In genomic region chr11:67585629-67586028, GRCm38 (mm10) we compare ENCODE assay signal across 13 mouse cellular contexts.
DNase-seq lines count a peak whose midpoint lies in the region; ATAC-seq and TF ChIP-seq lines count a peak whose summit lies in the region.
"Had no signal": no experiment of that assay in that cellular context is flagged by ENCODE, and none has a peak within 500 bp of the region (broad histone marks: within the 10 kb centered on the region; RNA-seq: fewer than 3 reads in every experiment).

No protein-coding gene starts in this region.

- H3K4me2 ChIP-seq in forebrain, embryonic 14.5 days (ENCODE audit: low read length) = no peak overlapping the region
- no peak overlapping the region for H3K4me2 ChIP-seq in forebrain, embryonic 11.5 days (ENCODE audit: low read depth, low read length, severe bottlenecking)
- H3K4me2 ChIP-seq in hindbrain, embryonic 16.5 days (ENCODE audit: low read length) = no peak overlapping the region
- no peak overlapping the region for H3K4me2 ChIP-seq in embryonic facial prominence, embryonic 14.5 days (ENCODE audit: low read depth, low read length)
- H3K4me2 ChIP-seq in limb, embryonic 14.5 days (replicated peaks; ENCODE audit: low read depth, low read length, severe bottlenecking) = no peak overlapping the region
- H3K4me2 ChIP-seq: forebrain, embryonic 12.5 days; liver, embryonic 15.5 days; midbrain, embryonic 12.5 days had no signal

- no peak overlapping the region for H3K9ac ChIP-seq in forebrain, embryonic 14.5 days (ENCODE audit: low read length)
- no peak overlapping the region for H3K9ac ChIP-seq in forebrain, embryonic 11.5 days (ENCODE audit: low read length)
- no peak overlapping the region for H3K9ac ChIP-seq in hindbrain, embryonic 16.5 days (ENCODE audit: low read depth, low read length)
- H3K9ac ChIP-seq in embryonic facial prominence, embryonic 14.5 days (ENCODE audit: low read depth, low read length) = no peak overlapping the region
- H3K9ac ChIP-seq in limb, embryonic 14.5 days (ENCODE audit: low read depth, low read length, severe bottlenecking) = no peak overlapping the region
- H3K9ac ChIP-seq: forebrain, embryonic 12.5 days; liver, embryonic 15.5 days; midbrain, embryonic 12.5 days had no signal

- no peak for TF ChIP-seq POLR2A in limb, embryonic 14.5 days (IDR thresholded peaks at IDR 0.05; ENCODE audit: borderline replicate concordance, extremely low read depth, insufficient read depth, insufficient read length)

- H3K27ac ChIP-seq in forebrain, embryonic 14.5 days (ENCODE audit: low read depth, low read length) = no peak overlapping the region
- no peak overlapping the region for H3K27ac ChIP-seq in forebrain, embryonic 11.5 days (ENCODE audit: low read depth, low read length)
- peak overlapping the region; percentile 74 for H3K27ac ChIP-seq in hindbrain, embryonic 10.5 days
- no peak overlapping the region for H3K27ac ChIP-seq in hindbrain, embryonic 16.5 days (ENCODE audit: low read depth, low read length)
- H3K27ac ChIP-seq in embryonic facial prominence, embryonic 14.5 days (replicated peaks; ENCODE audit: low read depth, low read length) = peak overlapping the region; percentile 59
- peak overlapping the region; percentile 35; the same call in 1 of the 2 replicates for H3K27ac ChIP-seq in limb, embryonic 14.5 days (replicated peaks; ENCODE audit: low read depth, low read length)
- H3K27ac ChIP-seq: forebrain, embryonic 12.5 days; liver, embryonic 15.5 days; midbrain, embryonic 12.5 days had no signal

- peak; percentile 38 for DNase-seq in forebrain, embryonic 14.5 days (ENCODE audit: low spot score)
- DNase-seq in forebrain, embryonic 11.5 days (ENCODE audit: low spot score) = no peak
- DNase-seq in hindbrain, embryonic 10.5 days (ENCODE audit: low spot score) = no peak
- no peak for DNase-seq in embryonic facial prominence, embryonic 14.5 days (ENCODE audit: low spot score)
- DNase-seq in limb, embryonic 14.5 days (ENCODE audit: low spot score) = no peak
- DNase-seq in urinary bladder, postnatal 4 days (ENCODE audit: low spot score in 2 of 2) = no peak
- no peak for DNase-seq in thymus, adult 18-20 months
- DNase-seq: kidney, adult 8-10 months; right cerebral cortex, postnatal 25 days had no signal

- H3K27me3 ChIP-seq in forebrain, embryonic 14.5 days (replicated peaks; ENCODE audit: control insufficient read depth, insufficient read depth, low read length) = no peaks in the 10 kb centered on the region
- no peaks in the 10 kb centered on the region for H3K27me3 ChIP-seq in forebrain, embryonic 11.5 days (ENCODE audit: control insufficient read depth, insufficient read depth, low read length)
- no peaks in the 10 kb centered on the region for H3K27me3 ChIP-seq in hindbrain, embryonic 10.5 days (ENCODE audit: insufficient read depth, poor library complexity, severe bottlenecking)
- no peaks in the 10 kb centered on the region for H3K27me3 ChIP-seq in hindbrain, embryonic 16.5 days (replicated peaks; ENCODE audit: control insufficient read depth, insufficient read depth, low read length)
- H3K27me3 ChIP-seq in embryonic facial prominence, embryonic 14.5 days (replicated peaks; ENCODE audit: control insufficient read depth, insufficient read depth, low read length) = no peaks in the 10 kb centered on the region
- H3K27me3 ChIP-seq in limb, embryonic 14.5 days (ENCODE audit: control insufficient read depth, insufficient read depth, low read length) = no peaks in the 10 kb centered on the region
- H3K27me3 ChIP-seq: forebrain, embryonic 12.5 days; liver, embryonic 15.5 days; midbrain, embryonic 12.5 days had no signal

- 0 out of 2 replicates have a peak, but pooled peaks cover 4% of the 10 kb centered on the region for H3K4me1 ChIP-seq in forebrain, embryonic 14.5 days (ENCODE audit: control insufficient read depth, insufficient read depth, low read length)
- H3K4me1 ChIP-seq in forebrain, embryonic 11.5 days (replicated peaks; ENCODE audit: control insufficient read depth, insufficient read depth, low read length) = 0 out of 2 replicates have a peak, but pooled peaks cover 3% of the 10 kb centered on the region
- peaks cover 26% of the 10 kb centered on the region for H3K4me1 ChIP-seq in hindbrain, embryonic 10.5 days (replicated peaks)
- peaks cover 7% of the 10 kb centered on the region for H3K4me1 ChIP-seq in hindbrain, embryonic 16.5 days (ENCODE audit: control insufficient read depth, insufficient read depth, low read depth, low read length)
- peaks cover 19% of the 10 kb centered on the region for H3K4me1 ChIP-seq in embryonic facial prominence, embryonic 14.5 days (ENCODE audit: control insufficient read depth, insufficient read depth, low read length)
- H3K4me1 ChIP-seq in limb, embryonic 14.5 days (ENCODE audit: control insufficient read depth, insufficient read depth, low read length) = no peaks in the 10 kb centered on the region; the same call in 1 of the 2 replicates
- H3K4me1 ChIP-seq: liver, embryonic 15.5 days; midbrain, embryonic 12.5 days had no signal

- no peaks in the 10 kb centered on the region for H3K36me3 ChIP-seq in forebrain, embryonic 14.5 days (ENCODE audit: control insufficient read depth, insufficient read depth, low read length)
- no peaks in the 10 kb centered on the region for H3K36me3 ChIP-seq in forebrain, embryonic 11.5 days (ENCODE audit: control insufficient read depth, insufficient read depth, low read length)
- H3K36me3 ChIP-seq in hindbrain, embryonic 10.5 days = no peaks in the 10 kb centered on the region
- no peaks in the 10 kb centered on the region for H3K36me3 ChIP-seq in hindbrain, embryonic 16.5 days (ENCODE audit: control insufficient read depth, insufficient read depth, low read length)
- no peaks in the 10 kb centered on the region for H3K36me3 ChIP-seq in embryonic facial prominence, embryonic 14.5 days (ENCODE audit: control insufficient read depth, insufficient read depth, low read length)
- no peaks in the 10 kb centered on the region for H3K36me3 ChIP-seq in limb, embryonic 14.5 days (ENCODE audit: control insufficient read depth, insufficient read depth, low read length)
- H3K36me3 ChIP-seq: forebrain, embryonic 12.5 days; liver, embryonic 15.5 days; midbrain, embryonic 12.5 days had no signal

- H3K9me3 ChIP-seq in forebrain, embryonic 14.5 days (replicated peaks; ENCODE audit: control insufficient read depth, low read length) = no peaks in the 10 kb centered on the region
- no peaks in the 10 kb centered on the region for H3K9me3 ChIP-seq in forebrain, embryonic 11.5 days (ENCODE audit: control insufficient read depth, low read length)
- H3K9me3 ChIP-seq in hindbrain, embryonic 10.5 days = no peaks in the 10 kb centered on the region
- H3K9me3 ChIP-seq in hindbrain, embryonic 16.5 days (ENCODE audit: control insufficient read depth, low read length) = no peaks in the 10 kb centered on the region
- H3K9me3 ChIP-seq in embryonic facial prominence, embryonic 14.5 days (ENCODE audit: control insufficient read depth, low read length) = no peaks in the 10 kb centered on the region
- H3K9me3 ChIP-seq in limb, embryonic 14.5 days (ENCODE audit: control insufficient read depth, low read length) = no peaks in the 10 kb centered on the region
- H3K9me3 ChIP-seq: forebrain, embryonic 12.5 days; liver, embryonic 15.5 days; midbrain, embryonic 12.5 days had no signal

- no peak for ATAC-seq in forebrain, embryonic 14.5 days
- no peak for ATAC-seq in forebrain, embryonic 11.5 days (replicated peaks; ENCODE audit: low FRiP score)
- ATAC-seq in hindbrain, embryonic 16.5 days = no peak
- no peak for ATAC-seq in embryonic facial prominence, embryonic 14.5 days (ENCODE audit: low read depth)
- ATAC-seq in limb, embryonic 14.5 days (ENCODE audit: low FRiP score, low read depth) = no peak

- 79% methylated on average over 2 of the region's 2 CpGs for WGBS in forebrain, embryonic 14.5 days
- 93% methylated on average over 2 of the region's 2 CpGs for WGBS in forebrain, embryonic 11.5 days
- WGBS in hindbrain, embryonic 10.5 days = 91% methylated on average over 2 of the region's 2 CpGs
- WGBS in hindbrain, embryonic 16.5 days = 91% methylated on average over 2 of the region's 2 CpGs
- WGBS in embryonic facial prominence, embryonic 14.5 days = 66% methylated on average over 2 of the region's 2 CpGs
- WGBS in limb, embryonic 14.5 days = 79% methylated on average over 2 of the region's 2 CpGs

- H3K4me3 ChIP-seq in forebrain, embryonic 14.5 days (ENCODE audit: low read depth, low read length) = no peak overlapping the region
- no peak overlapping the region for H3K4me3 ChIP-seq in forebrain, embryonic 11.5 days (ENCODE audit: low read depth, low read length)
- no peak overlapping the region for H3K4me3 ChIP-seq in hindbrain, embryonic 10.5 days
- H3K4me3 ChIP-seq in hindbrain, embryonic 16.5 days (ENCODE audit: low read length) = no peak overlapping the region
- H3K4me3 ChIP-seq in embryonic facial prominence, embryonic 14.5 days (ENCODE audit: low read depth, low read length) = no peak overlapping the region
- no peak overlapping the region for H3K4me3 ChIP-seq in limb, embryonic 14.5 days (replicated peaks; ENCODE audit: low read length)
- H3K4me3 ChIP-seq: forebrain, embryonic 12.5 days; liver, embryonic 15.5 days; midbrain, embryonic 12.5 days had no signal

Comparison
In these comparisons a context has a peak if more than half of its experiments do, and no peak if none do; other contexts are left out.
1. H3K27ac ChIP-seq: peak in hindbrain, embryonic 10.5 days (single experiment), embryonic facial prominence, embryonic 14.5 days (single experiment) and limb, embryonic 14.5 days (single experiment); none in forebrain, embryonic 14.5 days (single experiment), forebrain, embryonic 11.5 days (single experiment) and hindbrain, embryonic 16.5 days (single experiment).